Mouse (Mus musculus): ENCODE measurements around the gene Dhrs7b. TPM values are rescaled to one million over a fixed set of nuclear protein-coding genes. Genes with fewer than 3 reads are reported as not detected.

Gene Dhrs7b
- polyA plus RNA-seq, 1 experiment from 2014 or later, result 31.1 TPM

DNA sequence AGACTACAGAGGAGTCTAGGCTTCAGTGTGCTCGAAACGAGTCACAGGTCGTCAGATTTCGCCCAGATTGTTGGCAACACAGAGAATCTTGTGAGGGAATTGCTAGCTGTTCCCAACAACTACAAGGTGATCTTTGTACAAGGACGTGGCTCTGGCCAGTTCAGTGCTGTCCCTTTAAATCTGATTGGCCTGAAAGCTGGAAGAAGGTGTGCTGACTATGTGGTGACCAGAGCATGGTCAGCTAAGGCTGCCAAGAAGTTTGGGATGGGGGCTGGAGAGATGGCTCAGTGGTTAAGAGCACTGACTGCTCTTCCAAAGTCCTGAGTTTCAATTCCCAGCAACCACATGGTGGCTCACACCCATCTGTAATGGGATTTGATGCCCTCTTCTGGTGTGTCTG lies 14.0 kb upstream of the Dhrs7b start:
- H3K4me3 ChIP-seq, result no peak overlapping the region
- H3K27me3 ChIP-seq (ENCODE audit: poor library complexity, severe bottlenecking), result no peaks in the 10 kb centered on the region
- H3K9me3 ChIP-seq, result no peaks in the 10 kb centered on the region; the same call in 1 of the 2 replicates
- H3K4me1 ChIP-seq, result no peaks in the 10 kb centered on the region
- H3K27ac ChIP-seq, result no peak overlapping the region
- H3K36me3 ChIP-seq (replicated peaks), result no peaks in the 10 kb centered on the region
- 70% methylated on average over 5 of the region's 5 CpGs for WGBS
- DNase-seq (ENCODE audit: extremely low spot score, low spot score), result no peak

DNA sequence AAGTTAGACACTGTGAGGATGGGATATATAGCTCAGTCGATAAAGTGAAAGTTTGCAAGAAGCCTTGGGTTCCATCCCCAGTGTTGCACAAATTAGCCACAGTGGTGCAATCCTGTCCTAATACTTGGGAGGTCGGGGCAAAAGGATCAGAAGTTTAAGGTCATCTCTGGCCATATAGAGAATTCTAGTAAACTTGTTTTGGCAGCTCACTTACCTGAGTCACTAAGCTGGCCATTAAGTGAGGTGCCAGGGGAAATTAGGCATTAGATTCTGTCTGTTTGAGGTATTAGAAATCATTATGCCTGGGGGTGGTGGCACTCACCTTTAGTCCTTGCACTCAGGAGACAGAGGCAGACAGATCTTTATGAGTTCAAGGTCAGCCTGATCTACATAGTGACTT lies 6.7 kb upstream of the Dhrs7b start:
- Histone ChIP-seq H3K27me3 (ENCODE audit: poor library complexity, severe bottlenecking) (no peaks in the 10 kb centered on the region), H3K9me3 (no peaks in the 10 kb centered on the region), H3K4me3 (no peak overlapping the region), H3K4me1 (no peaks in the 10 kb centered on the region), H3K36me3 (replicated peaks) (no peaks in the 10 kb centered on the region), H3K27ac (no peak overlapping the region)
- no peak for DNase-seq (ENCODE audit: extremely low spot score, low spot score)
- 79% methylated on average over 2 of the region's 2 CpGs for WGBS

- no peak for DNase-seq (ENCODE audit: extremely low spot score, low spot score)
- WGBS, result 88% methylated on average over 3 of the region's 3 CpGs
- no peaks in the 10 kb centered on the region for H3K36me3 ChIP-seq (replicated peaks)
- H3K9me3 ChIP-seq, result no peaks in the 10 kb centered on the region
- H3K27ac ChIP-seq, result no peak overlapping the region
- H3K4me1 ChIP-seq, result no peaks in the 10 kb centered on the region
- H3K4me3 ChIP-seq, result no peak overlapping the region
- no peaks in the 10 kb centered on the region for H3K27me3 ChIP-seq (ENCODE audit: poor library complexity, severe bottlenecking)
Observed at GRCm38 (mm10) chr11:60825191-60825590, 5.2 kb upstream of the Dhrs7b start.

GRCm38 (mm10) chr11:60826700-60827099 lies 3.7 kb upstream of the Dhrs7b start:
- no peaks in the 10 kb centered on the region for H3K36me3 ChIP-seq (replicated peaks)
- H3K4me3 ChIP-seq, result no peak overlapping the region
- WGBS, result 38% methylated on average over 1 of the region's 1 CpGs
- peaks cover 8% of the 10 kb centered on the region for H3K4me1 ChIP-seq
- DNase-seq (ENCODE audit: extremely low spot score, low spot score), result no peak
- no peaks in the 10 kb centered on the region for H3K9me3 ChIP-seq
- H3K27me3 ChIP-seq (ENCODE audit: poor library complexity, severe bottlenecking), result no peaks in the 10 kb centered on the region
- H3K27ac ChIP-seq, result no peak overlapping the region

DNA sequence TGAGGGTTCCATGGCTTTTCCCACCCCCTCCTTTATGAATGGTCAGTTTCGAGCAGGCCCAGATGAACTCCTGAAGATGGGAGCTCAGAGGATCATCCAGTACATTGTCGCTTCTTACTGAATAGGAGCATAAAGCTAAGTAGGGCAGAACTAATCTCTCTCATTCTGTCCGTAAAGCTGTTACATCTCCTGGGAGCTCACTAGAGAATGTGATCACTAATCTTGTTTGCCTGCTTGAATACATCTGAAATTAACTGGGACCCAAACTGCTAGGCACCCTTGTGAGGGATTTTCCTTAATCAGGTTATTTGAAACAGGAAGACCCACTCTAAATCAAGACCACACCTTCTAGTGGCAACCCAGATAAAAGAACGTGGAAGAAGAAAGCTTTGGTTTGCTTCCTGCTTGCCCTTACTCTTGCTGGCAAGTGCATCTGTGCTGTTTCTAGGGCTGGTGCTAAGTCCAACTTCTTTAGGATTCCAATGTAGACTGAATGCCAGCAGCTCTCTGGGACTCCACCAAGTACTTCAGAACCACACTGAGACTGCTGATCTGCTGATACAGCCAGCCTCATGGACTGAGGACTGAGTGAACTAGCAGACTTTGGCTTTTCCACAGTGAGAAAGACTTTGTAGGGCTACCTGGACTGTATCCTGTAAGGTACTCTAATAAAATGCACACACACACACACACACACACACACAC lies 3.0 kb upstream of the Dhrs7b start:
- Histone ChIP-seq H3K36me3 (replicated peaks) (no peaks in the 10 kb centered on the region), H3K27me3 (ENCODE audit: poor library complexity, severe bottlenecking) (no peaks in the 10 kb centered on the region), H3K9me3 (no peaks in the 10 kb centered on the region), H3K4me1 (peaks cover 8% of the 10 kb centered on the region), H3K4me3 (no peak overlapping the region), H3K27ac (no peak overlapping the region)
- DNase-seq (ENCODE audit: extremely low spot score, low spot score), result no peak
- 31% methylated on average over 4 of the region's 4 CpGs for WGBS

DNA sequence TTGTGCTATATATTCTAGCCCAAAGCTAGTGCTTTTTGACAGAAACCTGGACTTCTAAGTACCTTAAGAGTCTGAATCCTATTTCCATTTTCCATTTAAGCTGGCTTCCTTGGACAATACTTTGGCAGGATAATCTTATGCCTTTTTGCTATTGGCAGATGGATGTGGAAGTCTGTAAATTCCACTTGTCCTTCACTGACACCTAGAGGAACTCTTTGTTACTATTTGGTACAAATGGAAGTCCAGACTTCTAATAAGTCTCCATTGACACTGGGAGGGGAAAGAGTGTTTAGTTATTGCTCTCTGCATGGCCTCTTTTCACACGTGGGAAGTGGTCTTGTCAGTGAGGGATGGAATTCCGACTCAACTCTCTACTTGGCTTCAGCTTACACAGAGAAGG lies 1.5 kb upstream of the Dhrs7b start:
- H3K4me3 ChIP-seq, result no peak overlapping the region
- no peaks in the 10 kb centered on the region for H3K9me3 ChIP-seq
- peaks cover 8% of the 10 kb centered on the region for H3K4me1 ChIP-seq
- no peaks in the 10 kb centered on the region for H3K36me3 ChIP-seq (replicated peaks)
- no peak for DNase-seq (ENCODE audit: extremely low spot score, low spot score)
- WGBS, result 43% methylated on average over 2 of the region's 2 CpGs
- no peak overlapping the region for H3K27ac ChIP-seq
- H3K27me3 ChIP-seq (ENCODE audit: poor library complexity, severe bottlenecking), result no peaks in the 10 kb centered on the region

DNA sequence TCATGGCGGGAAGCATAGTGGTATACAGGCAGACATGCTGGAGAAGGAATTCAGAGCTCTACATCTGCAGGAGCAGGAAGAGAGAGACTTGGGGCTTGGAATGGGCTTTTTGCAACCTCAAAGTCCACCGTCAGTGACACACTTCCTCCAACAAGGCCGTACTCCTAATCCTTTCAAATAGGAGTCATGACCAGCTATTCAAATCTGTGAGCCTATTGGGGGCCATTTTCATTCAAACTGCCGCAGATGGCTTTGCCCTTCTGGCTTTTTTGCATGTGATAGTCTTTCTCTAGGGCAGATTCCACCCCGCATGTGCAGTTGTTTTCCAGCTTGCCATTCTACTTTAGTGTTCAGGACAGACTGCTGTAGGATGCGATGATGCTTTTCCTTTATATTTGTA lies 6.5 kb downstream of the Dhrs7b start:
- Histone ChIP-seq H3K9me3 (no peaks in the 10 kb centered on the region), H3K4me3 (no peak overlapping the region), H3K36me3 (replicated peaks) (peaks cover 11% of the 10 kb centered on the region), H3K27ac (no peak overlapping the region), H3K27me3 (ENCODE audit: poor library complexity, severe bottlenecking) (no peaks in the 10 kb centered on the region), H3K4me1 (0 out of 2 replicates have a peak, but pooled peaks cover 3% of the 10 kb centered on the region)
- DNase-seq (ENCODE audit: extremely low spot score, low spot score), result no peak
- WGBS, result 93% methylated on average over 6 of the region's 6 CpGs

GRCm38 (mm10) chr11:60837644-60838406 lies 7.4 kb downstream of the Dhrs7b start:
- Histone ChIP-seq H3K4me3 (no peak overlapping the region), H3K27me3 (ENCODE audit: poor library complexity, severe bottlenecking) (no peaks in the 10 kb centered on the region), H3K27ac (no peak overlapping the region), H3K36me3 (replicated peaks) (peaks cover 11% of the 10 kb centered on the region), H3K9me3 (no peaks in the 10 kb centered on the region), H3K4me1 (0 out of 2 replicates have a peak, but pooled peaks cover 7% of the 10 kb centered on the region)
- WGBS, result 95% methylated on average over 10 of the region's 10 CpGs
- DNase-seq (ENCODE audit: extremely low spot score, low spot score), result no peak

DNA sequence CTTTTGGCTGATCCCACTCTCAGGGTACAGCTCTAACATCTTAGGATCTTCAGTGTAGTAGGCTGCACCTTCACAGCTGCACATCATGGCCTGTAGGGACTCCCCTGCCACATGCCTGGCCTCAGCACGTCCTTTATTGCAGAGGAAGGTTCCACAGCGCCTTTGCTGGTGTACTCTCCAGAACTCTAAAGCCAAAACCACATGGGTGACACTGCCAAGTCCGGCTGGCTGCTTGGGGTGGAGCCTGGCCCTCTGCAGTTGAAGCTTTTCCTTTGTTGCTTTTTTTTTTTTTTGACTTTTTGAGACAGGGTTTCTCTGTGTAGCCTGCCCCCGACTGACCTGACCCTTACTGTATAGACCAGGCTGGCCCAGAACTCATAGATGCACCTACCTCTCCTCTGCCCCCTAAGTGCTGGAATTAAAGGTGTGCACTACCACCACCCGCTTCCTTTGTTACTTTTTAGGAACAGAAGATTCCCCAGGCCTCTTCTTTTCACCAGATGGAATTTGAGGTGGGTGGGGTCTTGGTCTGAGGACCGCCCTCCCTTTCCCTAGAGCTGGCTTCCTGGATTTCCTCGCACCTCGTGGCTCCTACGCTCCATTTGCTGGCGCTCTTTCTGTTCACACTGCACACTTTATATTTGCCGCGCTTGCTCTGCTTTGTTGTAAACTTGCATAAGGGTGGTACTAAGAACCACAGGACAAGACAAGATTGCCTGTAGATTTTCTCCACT lies 11.2 kb downstream of the Dhrs7b start:
- peaks cover 33% of the 10 kb centered on the region for H3K36me3 ChIP-seq (replicated peaks)
- H3K4me1 ChIP-seq, result 0 out of 2 replicates have a peak, but pooled peaks cover 8% of the 10 kb centered on the region
- DNase-seq (ENCODE audit: extremely low spot score, low spot score), result no peak
- no peak overlapping the region for H3K4me3 ChIP-seq
- H3K27me3 ChIP-seq (ENCODE audit: poor library complexity, severe bottlenecking), result no peaks in the 10 kb centered on the region
- WGBS, result 84% methylated on average over 12 of the region's 12 CpGs
- no peak overlapping the region for H3K27ac ChIP-seq
- H3K9me3 ChIP-seq, result no peaks in the 10 kb centered on the region

- Histone ChIP-seq H3K4me3 (no peak overlapping the region), H3K36me3 (replicated peaks) (peaks cover 36% of the 10 kb centered on the region), H3K27me3 (ENCODE audit: poor library complexity, severe bottlenecking) (no peaks in the 10 kb centered on the region), H3K9me3 (no peaks in the 10 kb centered on the region), H3K4me1 (0 out of 2 replicates have a peak, but pooled peaks cover 8% of the 10 kb centered on the region), H3K27ac (no peak overlapping the region)
- WGBS, result 92% methylated on average over 5 of the region's 5 CpGs
- DNase-seq (ENCODE audit: extremely low spot score, low spot score), result no peak
Observed at GRCm38 (mm10) chr11:60843412-60843811, 13.0 kb downstream of the Dhrs7b start.

DNA sequence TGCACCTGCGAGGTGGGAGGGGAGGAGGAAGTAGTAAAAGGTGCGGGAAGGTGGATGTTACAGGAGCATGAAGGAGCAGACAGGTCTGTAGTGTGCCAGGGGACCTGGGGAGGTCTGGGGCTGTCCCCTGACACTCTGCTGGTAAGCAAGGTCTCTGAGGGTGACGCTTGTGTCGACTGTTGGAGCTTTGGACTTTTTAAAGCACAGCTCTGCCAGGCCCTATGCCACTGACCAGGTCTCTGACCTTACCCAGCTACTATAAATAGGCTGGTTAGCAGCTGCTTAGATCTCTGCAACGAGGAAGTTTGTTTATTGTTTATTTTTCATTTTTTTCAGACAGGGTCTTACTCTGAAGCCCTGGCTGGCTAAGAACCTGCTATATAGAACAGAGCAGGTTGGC lies 15.0 kb downstream of the Dhrs7b start:
- 0 out of 2 replicates have a peak, but pooled peaks cover 8% of the 10 kb centered on the region for H3K4me1 ChIP-seq

DNA sequence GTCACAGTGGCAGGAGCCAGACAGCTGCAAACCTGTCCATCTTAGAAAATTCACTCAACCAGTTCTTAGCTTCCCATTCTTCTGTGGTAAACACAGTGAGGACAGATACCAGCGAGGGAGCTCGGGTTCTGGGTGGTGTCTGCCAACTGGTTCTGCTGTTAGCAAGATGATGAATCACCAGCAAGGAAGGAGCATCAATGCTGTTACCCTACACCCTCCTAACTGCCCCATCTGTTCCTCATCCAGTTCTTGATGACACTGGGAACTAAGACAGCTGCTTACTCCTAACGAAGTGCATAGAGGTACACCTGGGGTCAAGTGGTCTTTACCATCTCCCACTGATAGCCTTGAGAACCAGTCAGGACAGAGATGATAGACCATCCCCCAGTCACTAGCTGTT lies 26.2 kb downstream of the Dhrs7b start:
- no peaks in the 10 kb centered on the region for H3K9me3 ChIP-seq
- DNase-seq (ENCODE audit: extremely low spot score, low spot score), result no peak
- H3K36me3 ChIP-seq (replicated peaks), result peaks cover 98% of the 10 kb centered on the region
- 93% methylated on average over 3 of the region's 3 CpGs for WGBS
- no peaks in the 10 kb centered on the region for H3K4me1 ChIP-seq
- H3K4me3 ChIP-seq, result no peak overlapping the region
- H3K27ac ChIP-seq, result no peak overlapping the region
- no peaks in the 10 kb centered on the region for H3K27me3 ChIP-seq (ENCODE audit: poor library complexity, severe bottlenecking)

More for the DNA sequence above, 15.0 kb downstream of the Dhrs7b start:
- Histone ChIP-seq H3K27ac (no peak overlapping the region), H3K4me3 (no peak overlapping the region), H3K36me3 (replicated peaks) (peaks cover 53% of the 10 kb centered on the region), H3K9me3 (no peaks in the 10 kb centered on the region), H3K27me3 (ENCODE audit: poor library complexity, severe bottlenecking) (no peaks in the 10 kb centered on the region)
- 89% methylated on average over 5 of the region's 5 CpGs for WGBS
- no peak for DNase-seq (ENCODE audit: extremely low spot score, low spot score)

DNA sequence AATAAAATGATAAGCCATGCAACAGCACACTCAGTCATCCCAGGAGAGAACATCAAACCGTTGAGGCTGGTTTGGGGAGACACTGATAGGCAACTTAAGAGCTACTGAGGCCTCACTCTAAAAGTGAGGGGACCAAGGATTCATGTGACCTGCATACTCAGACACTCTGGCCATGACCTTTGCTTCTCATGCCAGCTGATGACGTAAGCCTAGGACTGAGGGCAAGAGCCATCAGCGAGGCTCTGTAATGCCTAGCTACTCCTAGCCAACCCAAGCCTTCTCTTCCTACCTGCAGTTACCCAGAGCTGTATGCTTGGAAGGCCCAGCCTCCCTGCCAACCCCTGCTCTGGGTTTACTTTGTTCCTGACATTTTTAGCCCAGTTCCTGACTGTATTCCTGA lies 31.6 kb downstream of the Dhrs7b start:
- Histone ChIP-seq H3K27me3 (ENCODE audit: poor library complexity, severe bottlenecking) (no peaks in the 10 kb centered on the region), H3K27ac (no peak overlapping the region), H3K9me3 (no peaks in the 10 kb centered on the region), H3K4me1 (no peaks in the 10 kb centered on the region), H3K36me3 (replicated peaks) (peaks cover 94% of the 10 kb centered on the region), H3K4me3 (no peak overlapping the region)
- WGBS, result 86% methylated on average over 3 of the region's 3 CpGs
- no peak for DNase-seq (ENCODE audit: extremely low spot score, low spot score)
